Mouse (Mus musculus) frontal cortex, postnatal 25 days (tissue): ENCODE measurements around the gene 1810010D01Rik.
A peak's percentile ranks its signal among the peaks of the same experiment; 100 is the strongest.

Experiments
- DNase-seq, 2 experiments: peaks; one replicate each; pipeline ENCODE4 v3.0.0; 2022; ENCODE audit warnings: low spot score in 2 of 2

The 1810010D01Rik gene

GRCm38 (mm10) chr7:145215476-145215875 is 7.6 kb upstream of the 1810010D01Rik start:
- DNase-seq = no peak

GRCm38 (mm10) chr7:145211680-145212659 is 4.1 kb upstream of the 1810010D01Rik start:
- no peak for DNase-seq

GRCm38 (mm10) chr7:145210477-145211070 is 2.7 kb upstream of the 1810010D01Rik start:
- no peak for DNase-seq

GRCm38 (mm10) chr7:145206801-145207200 is 1.1 kb downstream of the 1810010D01Rik start:
- no peak for DNase-seq

GRCm38 (mm10) chr7:145206056-145206610 is 1.8 kb downstream of the 1810010D01Rik start:
- peak in 1 of 2 experiments; percentile 50 for DNase-seq

- DNase-seq = no peak
Observed at GRCm38 (mm10) chr7:145205363-145205902, 2.5 kb downstream of the 1810010D01Rik start.

GRCm38 (mm10) chr7:145199711-145200110 is 8.2 kb downstream of the 1810010D01Rik start:
- no peak for DNase-seq

GRCm38 (mm10) chr7:145198223-145198714 is 9.7 kb downstream of the 1810010D01Rik start:
- DNase-seq = peak in 1 of 2 experiments; percentile 34

- DNase-seq = no peak
Observed at GRCm38 (mm10) chr7:145197711-145198110, 10.2 kb downstream of the 1810010D01Rik start.

GRCm38 (mm10) chr7:145197042-145197441 is 10.9 kb downstream of the 1810010D01Rik start:
- DNase-seq = peak; percentile 49 to 63

- DNase-seq = peak in 1 of 2 experiments; percentile 5
Observed at GRCm38 (mm10) chr7:145196340-145196739, 11.6 kb downstream of the 1810010D01Rik start.

GRCm38 (mm10) chr7:145195186-145195927 is 12.6 kb downstream of the 1810010D01Rik start:
- DNase-seq = peak in 1 of 2 experiments; percentile 9

GRCm38 (mm10) chr7:145194455-145195161 is 13.3 kb downstream of the 1810010D01Rik start:
- peak in 1 of 2 experiments; percentile 11 for DNase-seq

GRCm38 (mm10) chr7:145192836-145193235 is 15.1 kb downstream of the 1810010D01Rik start:
- DNase-seq = no peak

- no peak for DNase-seq
Observed at GRCm38 (mm10) chr7:145190520-145190919, 17.4 kb downstream of the 1810010D01Rik start.

- DNase-seq = no peak
Observed at GRCm38 (mm10) chr7:145189342-145189741, 18.6 kb downstream of the 1810010D01Rik start.

- DNase-seq = no peak
Observed at GRCm38 (mm10) chr7:145187802-145188201, 20.1 kb downstream of the 1810010D01Rik start.

- DNase-seq = no peak
Observed at GRCm38 (mm10) chr7:145182388-145182787, 25.5 kb downstream of the 1810010D01Rik start.

- no peak for DNase-seq
Observed at GRCm38 (mm10) chr7:145181376-145182034, 26.4 kb downstream of the 1810010D01Rik start.

- DNase-seq = no peak
Observed at GRCm38 (mm10) chr7:145179691-145180091, 28.2 kb downstream of the 1810010D01Rik start.
